Mouse (Mus musculus): ENCODE data around the gene Hpd. TPM values are rescaled to one million over a fixed set of nuclear protein-coding genes. Genes with fewer than 3 reads are reported as not detected.

The Hpd gene
- total RNA-seq, 2 experiments from 2014 or later, result not detected

DNA sequence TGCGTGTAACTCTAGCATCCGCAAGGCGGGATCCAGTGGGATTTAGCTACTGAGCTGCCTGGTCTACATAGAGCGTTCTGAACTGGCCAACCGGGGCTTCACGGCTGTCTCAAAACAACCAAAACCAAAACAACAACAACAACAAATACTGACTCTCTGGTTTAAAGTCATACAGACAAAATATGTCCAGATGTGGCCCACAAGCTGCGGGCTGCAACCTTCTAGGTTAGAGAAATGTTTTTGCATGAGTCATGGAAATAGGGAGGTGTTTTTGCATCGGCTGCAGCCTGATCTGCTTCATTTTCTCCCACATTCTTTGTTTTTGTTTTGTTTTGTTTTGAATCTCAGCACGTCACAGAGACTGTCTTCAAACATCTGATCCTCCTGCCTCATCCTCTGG, 12.2 kb downstream of the Hpd start:
- no peak overlapping the region for H3K27ac ChIP-seq
- no peak overlapping the region for H3K4me3 ChIP-seq
- no peak for DNase-seq (ENCODE audit: low spot score in 2 of 2)
- TF ChIP-seq CTCF (conservative IDR thresholded peaks at IDR 0.05), result no peak

DNA sequence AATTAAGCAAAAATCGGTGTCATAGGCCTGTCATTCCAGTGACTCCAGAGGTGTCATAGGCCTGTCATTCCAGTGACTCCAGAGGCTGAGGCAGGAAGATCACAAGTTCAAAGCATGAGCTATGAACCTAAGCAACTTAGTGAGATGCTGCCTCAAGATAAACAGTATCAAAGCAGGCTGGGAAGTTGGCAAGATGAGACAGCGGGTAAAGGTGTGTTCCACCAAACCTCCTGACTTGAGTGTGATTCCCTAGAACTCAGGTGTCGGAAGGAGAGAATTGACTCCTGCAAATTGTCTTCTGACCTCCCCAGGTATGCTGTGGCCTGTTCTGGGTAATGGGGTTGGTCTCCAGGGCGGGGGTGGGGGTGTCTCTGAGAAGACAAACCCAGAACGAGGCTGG, 13.2 kb downstream of the Hpd start, which contains the start of gene Psmd9:
Gene Psmd9 (plus strand): TSS at position 130 of the 400 bp plus-strand sequence.
- Histone ChIP-seq H3K27ac (no peak within 1 kb of the TSS), H3K4me3 (no peak within 1 kb of the TSS)
- no peak for DNase-seq (ENCODE audit: low spot score in 2 of 2)
- TF ChIP-seq CTCF (conservative IDR thresholded peaks at IDR 0.05), result no peak

DNA sequence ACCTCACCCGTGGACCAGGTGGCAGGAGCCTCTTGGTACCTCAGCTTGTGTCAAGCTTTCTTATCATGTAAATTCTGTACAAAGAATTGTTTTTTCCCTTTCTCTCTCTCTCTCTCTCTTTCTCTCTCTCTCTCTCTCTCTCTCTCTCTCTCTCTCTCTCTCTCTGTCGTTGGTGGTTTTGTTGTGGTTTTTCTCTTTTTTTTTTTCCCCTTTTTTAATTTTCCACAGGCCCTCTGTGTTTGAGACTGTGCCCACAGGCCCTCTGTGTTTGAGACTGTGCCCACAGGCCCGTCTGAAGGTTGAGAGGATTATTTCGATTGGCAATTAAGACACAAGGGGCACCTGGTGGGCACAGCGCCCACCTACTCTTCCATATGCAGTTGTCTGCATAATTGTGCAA, 14.9 kb downstream of the Hpd start:
- TF ChIP-seq CTCF (conservative IDR thresholded peaks at IDR 0.05), result no peak
- H3K4me3 ChIP-seq, result no peak overlapping the region
- DNase-seq (ENCODE audit: low spot score in 2 of 2), result no peak
- H3K27ac ChIP-seq, result no peak overlapping the region

DNA sequence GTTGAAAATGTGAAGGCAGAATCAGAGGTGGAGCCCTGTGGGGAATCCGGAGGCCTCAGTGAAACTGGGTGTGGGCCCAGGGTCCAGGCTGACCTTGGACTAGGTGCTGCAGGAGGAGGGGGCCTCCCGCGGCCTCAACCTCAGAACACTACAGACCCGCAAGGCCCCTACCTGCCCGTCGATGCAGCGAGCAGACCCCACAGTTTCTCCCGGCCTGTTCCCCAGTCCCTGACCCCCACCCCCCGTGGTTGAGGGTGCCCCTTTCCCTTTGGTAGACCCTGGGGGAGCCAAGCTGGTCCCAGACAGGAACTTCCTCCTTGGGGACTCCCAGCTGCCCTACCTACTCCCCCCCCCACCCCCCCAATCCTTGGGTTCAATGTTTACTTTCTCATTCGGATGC, 16.1 kb downstream of the Hpd start:
- no peak overlapping the region for H3K27ac ChIP-seq
- no peak for DNase-seq (ENCODE audit: low spot score in 2 of 2)
- H3K4me3 ChIP-seq, result no peak overlapping the region
- no peak for TF ChIP-seq CTCF (conservative IDR thresholded peaks at IDR 0.05)

DNA sequence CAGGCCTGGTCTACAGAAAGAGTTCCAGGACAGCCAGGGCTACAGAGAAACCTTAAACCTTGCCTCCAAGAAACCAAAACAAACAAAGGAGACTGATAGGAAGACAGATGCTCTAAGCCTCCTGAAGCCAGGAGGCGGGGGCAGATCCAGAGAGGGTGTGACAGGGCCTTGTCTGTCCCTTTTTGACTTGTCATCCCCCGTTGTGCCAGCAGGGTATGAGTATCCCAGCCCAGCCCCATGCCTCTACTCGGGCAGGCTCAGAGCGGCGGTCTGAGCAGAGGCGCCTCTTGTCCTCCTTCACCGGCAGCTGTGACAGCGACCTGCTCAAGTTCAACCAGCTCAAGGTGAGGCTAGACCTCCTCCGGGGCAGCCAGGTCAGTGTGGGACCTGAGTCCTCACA, 19.6 kb downstream of the Hpd start:
- H3K27ac ChIP-seq, result peak overlapping the region; percentile 18; the same call in 1 of the 2 replicates
- no peak overlapping the region for H3K4me3 ChIP-seq
- DNase-seq (ENCODE audit: low spot score in 2 of 2), result no peak
- TF ChIP-seq CTCF (conservative IDR thresholded peaks at IDR 0.05), result 0 out of 2 replicates have a peak, but pooled peaks have one; percentile 22

DNA sequence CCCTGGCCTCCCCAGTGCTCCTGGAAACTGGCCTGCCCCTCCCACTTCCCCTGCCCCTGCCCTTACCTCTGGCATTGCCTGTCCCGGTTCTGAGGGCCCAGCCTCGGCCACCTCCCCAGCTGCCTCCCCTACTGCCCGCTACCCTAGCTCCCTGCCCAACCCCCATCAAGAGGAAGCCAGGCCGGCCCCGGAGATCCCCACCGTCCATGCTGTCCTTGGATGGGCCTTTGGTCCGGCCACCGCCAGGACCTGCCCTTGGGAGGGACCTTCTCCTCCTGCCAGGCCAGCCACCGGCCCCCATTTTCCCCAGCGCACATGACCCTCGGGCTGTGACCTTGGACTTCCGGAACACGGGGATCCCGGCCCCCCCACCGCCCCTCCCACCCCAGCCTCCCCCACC, 22.2 kb downstream of the Hpd start:
- Histone ChIP-seq H3K27ac (no peak overlapping the region), H3K4me3 (no peak overlapping the region)
- no peak for TF ChIP-seq CTCF (conservative IDR thresholded peaks at IDR 0.05)
- no peak for DNase-seq (ENCODE audit: low spot score in 2 of 2)

DNA sequence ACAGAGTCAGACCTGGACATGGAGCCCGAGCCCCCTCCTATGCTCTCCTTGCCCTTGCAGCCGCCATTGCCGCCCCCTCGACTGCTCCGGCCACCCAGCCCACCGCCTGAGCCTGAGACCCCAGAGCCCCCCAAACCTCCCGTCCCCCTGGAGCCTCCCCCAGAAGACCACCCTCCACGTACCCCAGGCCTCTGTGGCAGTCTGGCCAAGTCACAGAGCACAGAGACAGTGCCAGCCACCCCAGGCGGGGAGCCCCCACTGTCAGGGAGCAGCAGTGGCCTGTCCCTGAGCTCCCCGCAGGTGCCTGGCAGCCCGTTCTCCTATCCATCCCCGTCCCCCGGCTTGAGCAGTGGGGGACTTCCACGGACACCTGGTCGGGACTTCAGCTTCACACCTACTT, 22.7 kb downstream of the Hpd start:
- DNase-seq (ENCODE audit: low spot score in 2 of 2), result no peak
- no peak overlapping the region for H3K4me3 ChIP-seq
- H3K27ac ChIP-seq, result no peak overlapping the region
- no peak for TF ChIP-seq CTCF (conservative IDR thresholded peaks at IDR 0.05)

DNA sequence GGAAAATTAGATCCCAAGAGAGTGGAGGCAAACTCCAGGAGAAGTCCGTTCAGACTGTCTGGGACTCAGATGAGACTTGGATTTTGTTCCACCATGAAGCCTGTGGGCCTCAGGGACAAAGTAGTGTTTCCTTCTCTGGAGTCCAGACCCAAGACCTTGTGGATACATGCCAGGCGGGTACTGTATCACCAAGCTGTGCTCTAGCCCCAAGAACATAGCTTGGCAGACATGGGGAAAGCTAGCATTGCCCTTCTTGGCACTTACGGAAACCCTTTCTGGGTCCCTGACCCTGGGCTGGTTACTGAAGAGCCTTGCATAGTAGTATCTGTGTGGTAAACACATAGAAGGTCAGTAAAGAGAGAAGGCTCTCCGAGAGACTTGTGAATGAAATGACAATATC, 23.1 kb downstream of the Hpd start:
- no peak for TF ChIP-seq CTCF (conservative IDR thresholded peaks at IDR 0.05)
- Histone ChIP-seq H3K27ac (no peak overlapping the region), H3K4me3 (no peak overlapping the region)
- no peak for DNase-seq (ENCODE audit: low spot score in 2 of 2)

DNA sequence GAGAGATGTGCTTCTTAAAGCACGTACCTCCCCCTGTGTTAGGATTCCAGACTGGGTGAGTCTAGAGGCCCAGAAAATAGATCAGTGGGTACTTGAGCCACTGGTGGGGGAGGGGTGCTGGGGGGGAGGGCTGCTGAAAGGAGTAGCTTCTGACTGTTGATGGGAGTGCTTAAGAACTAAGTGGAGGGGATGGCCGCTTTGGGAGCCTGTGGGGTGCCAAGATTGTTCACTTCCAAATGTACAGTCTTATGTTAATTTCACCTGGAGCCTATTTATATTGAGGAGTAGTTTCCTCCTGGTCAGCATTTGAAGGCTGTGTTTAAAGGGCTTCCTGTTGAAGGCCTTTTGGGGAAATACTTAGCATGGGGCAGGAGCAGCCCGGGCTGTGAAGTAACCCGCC, 24.6 kb downstream of the Hpd start:
- DNase-seq (ENCODE audit: low spot score in 2 of 2), result no peak
- no peak overlapping the region for H3K27ac ChIP-seq
- TF ChIP-seq CTCF (conservative IDR thresholded peaks at IDR 0.05), result no peak
- H3K4me3 ChIP-seq, result no peak overlapping the region

DNA sequence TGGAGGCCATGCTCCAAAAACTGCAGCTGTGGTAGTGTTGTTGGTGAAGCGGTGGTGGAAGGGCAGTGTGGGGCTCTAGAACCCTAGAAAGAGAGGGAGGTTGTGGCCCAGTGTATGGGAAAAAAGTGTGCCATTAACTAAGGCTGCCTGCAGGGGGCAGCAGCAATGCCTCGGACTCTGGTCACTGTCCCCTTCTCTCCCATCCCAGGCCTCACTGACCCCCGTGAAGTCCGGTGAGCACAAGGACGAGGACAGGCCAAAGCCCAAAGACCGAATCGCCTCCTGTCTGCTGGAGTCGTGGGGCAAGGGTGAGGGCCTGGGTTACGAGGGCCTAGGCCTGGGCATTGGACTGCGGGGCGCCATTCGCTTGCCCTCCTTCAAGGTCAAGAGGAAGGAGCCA, 25.8 kb downstream of the Hpd start:
- H3K4me3 ChIP-seq, result no peak overlapping the region
- DNase-seq (ENCODE audit: low spot score in 2 of 2), result no peak
- no peak overlapping the region for H3K27ac ChIP-seq
- peak; percentile 74 for TF ChIP-seq CTCF (conservative IDR thresholded peaks at IDR 0.05)

DNA sequence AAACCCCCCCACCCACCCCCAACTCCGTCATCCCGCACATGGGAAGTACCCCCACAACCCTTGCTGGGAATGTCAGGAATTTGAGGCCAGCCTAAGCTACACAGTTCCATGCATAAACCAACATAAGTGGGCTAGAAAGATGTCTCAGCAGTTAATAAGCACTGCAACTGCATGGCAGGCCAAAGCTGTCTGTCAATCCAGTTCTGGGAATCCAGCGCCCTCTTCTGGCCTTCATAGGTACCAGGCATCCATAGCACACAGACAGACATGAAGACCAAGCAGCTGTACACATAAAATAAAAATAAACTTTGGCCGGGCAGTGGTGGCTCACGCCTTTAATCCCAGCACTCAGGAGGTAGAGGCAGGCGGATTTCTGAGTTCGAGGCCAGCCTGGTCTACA, 27.1 kb downstream of the Hpd start:
- H3K4me3 ChIP-seq, result no peak overlapping the region
- DNase-seq (ENCODE audit: low spot score in 2 of 2), result peak; percentile 71 to 73
- H3K27ac ChIP-seq, result no peak overlapping the region
- peak; percentile 82 for TF ChIP-seq CTCF (conservative IDR thresholded peaks at IDR 0.05)

DNA sequence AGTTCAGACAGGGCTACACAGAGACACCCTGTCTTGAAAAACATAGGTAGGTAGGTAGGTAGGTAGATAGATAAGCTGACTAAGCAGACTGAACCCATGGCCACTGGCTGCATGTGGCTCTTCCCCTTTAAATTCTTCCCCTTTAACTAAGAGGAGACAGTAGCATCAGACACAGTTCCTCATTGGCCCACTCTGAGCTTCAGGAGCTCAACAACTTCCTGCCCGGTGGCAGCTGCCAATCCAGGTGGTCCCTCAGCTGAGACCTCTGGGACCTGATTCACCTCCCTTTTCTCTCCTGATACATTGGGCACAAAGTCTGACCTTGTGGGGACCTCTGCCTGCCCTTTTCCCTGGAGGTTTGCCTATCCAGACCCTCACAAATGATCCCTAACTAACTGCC, 29.6 kb downstream of the Hpd start:
- no peak for DNase-seq (ENCODE audit: low spot score in 2 of 2)
- Histone ChIP-seq H3K27ac (no peak overlapping the region), H3K4me3 (no peak overlapping the region)
- no peak for TF ChIP-seq CTCF (conservative IDR thresholded peaks at IDR 0.05)

DNA sequence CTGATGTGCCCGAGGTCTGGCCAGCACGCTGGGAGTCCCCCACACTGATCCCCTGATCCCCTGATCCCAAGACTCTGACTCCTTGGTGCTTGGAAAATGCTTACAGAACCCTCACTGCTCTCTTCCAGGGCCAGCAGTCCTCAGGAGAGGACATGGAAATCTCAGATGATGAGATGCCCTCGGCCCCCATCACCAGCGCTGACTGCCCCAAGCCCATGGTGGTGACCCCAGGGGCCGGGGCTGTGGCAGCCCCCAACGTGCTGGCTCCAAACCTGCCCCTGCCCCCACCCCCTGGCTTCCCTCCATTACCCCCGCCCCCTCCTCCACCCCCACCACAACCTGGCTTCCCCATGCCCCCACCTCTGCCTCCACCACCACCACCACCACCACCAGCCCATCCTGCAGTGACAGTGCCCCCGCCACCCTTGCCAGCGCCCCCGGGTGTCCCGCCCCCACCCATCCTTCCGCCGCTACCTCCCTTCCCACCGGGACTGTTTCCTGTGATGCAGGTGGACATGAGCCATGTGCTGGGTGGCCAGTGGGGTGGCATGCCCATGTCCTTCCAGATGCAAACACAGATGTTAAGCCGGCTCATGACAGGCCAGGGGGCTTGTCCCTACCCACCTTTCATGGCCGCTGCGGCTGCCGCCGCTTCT, 30.7 kb downstream of the Hpd start:
- Histone ChIP-seq H3K4me3 (no peak overlapping the region), H3K27ac (no peak overlapping the region)
- TF ChIP-seq CTCF (conservative IDR thresholded peaks at IDR 0.05), result no peak
- DNase-seq (ENCODE audit: low spot score in 2 of 2), result no peak

DNA sequence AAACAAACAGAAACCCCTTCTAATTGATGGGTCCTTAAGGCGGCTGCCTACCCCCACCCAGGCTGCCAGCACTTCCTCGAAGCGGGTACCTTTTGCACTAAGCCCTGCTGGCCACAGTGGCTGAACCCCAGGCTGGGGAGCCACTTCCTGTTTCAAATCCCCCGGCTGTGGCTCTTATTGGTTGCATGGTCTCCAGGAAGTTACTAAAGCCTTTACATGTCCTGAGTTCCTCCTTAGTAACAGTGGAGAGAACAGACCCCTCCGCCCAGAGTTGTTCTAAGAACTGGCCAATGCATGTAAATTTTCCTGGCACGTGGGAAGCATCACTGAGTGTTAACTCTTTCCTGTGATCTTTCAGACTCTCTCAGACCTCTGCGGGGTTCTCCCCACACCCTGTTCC, 31.4 kb downstream of the Hpd start:
- no peak for TF ChIP-seq CTCF (conservative IDR thresholded peaks at IDR 0.05)
- no peak for DNase-seq (ENCODE audit: low spot score in 2 of 2)
- peak overlapping the region; percentile 60 for H3K4me3 ChIP-seq
- H3K27ac ChIP-seq, result no peak overlapping the region

Data from layer of hippocampus, adult 2 months (tissue).